Mouse (Mus musculus) hindbrain, embryonic 13.5 days (tissue): ENCODE data around the gene Pidd1. TPM values are rescaled to one million over a fixed set of nuclear protein-coding genes. Genes with fewer than 3 reads are reported as not detected.
"Not testable (repeated sequence)": the region's sequence is repeated elsewhere in the genome, so short reads cannot be mapped to it uniquely, and the experiment has no call there.

Experiments used
- ATAC-seq: fragments of 200-750 bp; cut with Nextera tagmentation; 2 replicates; pipeline ENCODE4 v1.8.0; 2017; ENCODE audit warnings: moderate TSS enrichment; ENCODE audit not compliant: low FRiP score
- H3K27ac ChIP-seq: fragments of 300-500 bp; sonication (generic); 2 replicates; pipeline ENCODE4 v1.5.1; 2015; ENCODE audit warnings: inconsistent platforms, mild to moderate bottlenecking, moderate library complexity
- H3K27me3 ChIP-seq: fragments of 300-500 bp; sonication (generic); 2 replicates; pipeline ENCODE4 v1.6.1; 2015; ENCODE audit warnings: mild to moderate bottlenecking, inconsistent platforms
- H3K36me3 ChIP-seq: fragments of 300-500 bp; sonication (generic); 2 replicates; pipeline ENCODE4 v1.6.1; 2015; ENCODE audit warnings: mild to moderate bottlenecking, inconsistent platforms
- H3K4me1 ChIP-seq: fragments of 300-500 bp; sonication (generic); replicated peaks from 2 replicates; pipeline ENCODE4 v1.6.1; 2015; ENCODE audit warnings: inconsistent platforms
- H3K4me2 ChIP-seq: fragments of 300-500 bp; sonication (generic); 2 replicates; pipeline ENCODE4 v1.6.1; 2015; ENCODE audit warnings: inconsistent platforms, mild to moderate bottlenecking, moderate library complexity
- H3K4me3 ChIP-seq: fragments of 300-500 bp; sonication (generic); 2 replicates; pipeline ENCODE4 v1.5.1; 2015; ENCODE audit warnings: mild to moderate bottlenecking, inconsistent platforms
- H3K9ac ChIP-seq: fragments of 300-500 bp; sonication (generic); 2 replicates; pipeline ENCODE4 v1.6.1; 2015; ENCODE audit warnings: mild to moderate bottlenecking, inconsistent platforms
- H3K9me3 ChIP-seq: fragments of 300-500 bp; sonication (generic); 2 replicates; pipeline ENCODE4 v1.6.1; 2016; ENCODE audit warnings: inconsistent platforms
- WGBS: fragments of 180-500 bp; shearing (Covaris S2); methylation state at CpG from one replicate; pipeline ENCODE4 v1.1.7; 2015; 5-methylcytosine and 5-hydroxymethylcytosine counted together
- polyA plus RNA-seq: library from polyadenylated mRNA; unstranded; fragments of >200 nt; fragmentation: Nextera tagmentation; extraction: Ambion mirVana; gene quantifications from 2 replicates; pipeline ENCODE4 v1.2.1, GENCODE M21; 2015

Pidd1 gene
- polyA plus RNA-seq, 1 experiment from 2014 or later, result 4.9 TPM

- ATAC-seq, result peak; percentile 82
- under 1% methylated on average over 45 of the region's 45 CpGs for WGBS
- Histone ChIP-seq H3K4me2 (peak within 1 kb of the TSS; percentile 93), H3K27ac (peak within 1 kb of the TSS; percentile 70), H3K4me3 (peak within 1 kb of the TSS; percentile 70), H3K27me3 (peaks cover 20% of the 10 kb centered on the region), H3K36me3 (peaks cover 47% of the 10 kb centered on the region), H3K9ac (peak within 1 kb of the TSS; percentile 85), H3K4me1 (peaks cover 25% of the 10 kb centered on the region), H3K9me3 (no peaks in the 10 kb centered on the region)
Observed at GRCm38 (mm10) chr7:141454967-141455551, 11.2 kb upstream of the Pidd1 start, which contains the start of gene Pnpla2. TSS of gene Pnpla2 (plus strand) at chr7:141455198.

GRCm38 (mm10) chr7:141453636-141454035 lies 9.8 kb upstream of the Pidd1 start:
- H3K4me2 ChIP-seq, result no peak overlapping the region
- no peak for ATAC-seq
- no peak overlapping the region for H3K4me3 ChIP-seq
- no peak overlapping the region for H3K27ac ChIP-seq
- H3K27me3 ChIP-seq, result 0 out of 2 replicates have a peak, but pooled peaks cover 6% of the 10 kb centered on the region
- peaks cover 47% of the 10 kb centered on the region for H3K36me3 ChIP-seq
- no peaks in the 10 kb centered on the region for H3K9me3 ChIP-seq
- no peak overlapping the region for H3K9ac ChIP-seq
- H3K4me1 ChIP-seq, result peaks cover 32% of the 10 kb centered on the region
- 80% methylated on average over 2 of the region's 2 CpGs for WGBS

GRCm38 (mm10) chr7:141451928-141452327 lies 8.1 kb upstream of the Pidd1 start:
- Histone ChIP-seq H3K9me3 (no peaks in the 10 kb centered on the region), H3K27me3 (0 out of 2 replicates have a peak, but pooled peaks cover 3% of the 10 kb centered on the region), H3K4me3 (no peak overlapping the region), H3K27ac (no peak overlapping the region), H3K4me1 (peaks cover 38% of the 10 kb centered on the region), H3K9ac (no peak overlapping the region), H3K36me3 (peaks cover 35% of the 10 kb centered on the region), H3K4me2 (no peak overlapping the region)
- no peak for ATAC-seq

- H3K27ac ChIP-seq, result peak within 1 kb of the TSS; percentile 96
- peaks cover 35% of the 10 kb centered on the region for H3K36me3 ChIP-seq
- peak within 1 kb of the TSS; percentile 94 for H3K9ac ChIP-seq
- no peaks in the 10 kb centered on the region for H3K27me3 ChIP-seq
- H3K4me3 ChIP-seq, result peak within 1 kb of the TSS; percentile 86
- peak within 1 kb of the TSS; percentile 79 for H3K4me2 ChIP-seq
- no peaks in the 10 kb centered on the region for H3K9me3 ChIP-seq
- H3K4me1 ChIP-seq, result peaks cover 33% of the 10 kb centered on the region
- WGBS, result under 1% methylated on average over 63 of the region's 63 CpGs
- ATAC-seq, result peak; percentile 94
Observed at GRCm38 (mm10) chr7:141447110-141447991, 3.5 kb upstream of the Pidd1 start, which contains the start of gene Rplp2. TSS of gene Rplp2 (plus strand) at chr7:141447370.

- Histone ChIP-seq H3K4me2 (peak overlapping the region; percentile 52), H3K36me3 (peaks cover 25% of the 10 kb centered on the region), H3K4me1 (peaks cover 35% of the 10 kb centered on the region)
- not testable (repeated sequence) for H3K9ac ChIP-seq, ATAC-seq, H3K27me3 ChIP-seq, H3K4me3 ChIP-seq, H3K9me3 ChIP-seq, H3K27ac ChIP-seq
- 90% methylated on average over 3 of the region's 3 CpGs for WGBS
Observed at GRCm38 (mm10) chr7:141446374-141446773, 2.5 kb upstream of the Pidd1 start.

GRCm38 (mm10) chr7:141443081-141443821 lies 574 bp downstream of the Pidd1 start:
- ATAC-seq, result no peak

GRCm38 (mm10) chr7:141442199-141442598 lies 1.6 kb downstream of the Pidd1 start:
- Histone ChIP-seq H3K9me3 (no peaks in the 10 kb centered on the region), H3K9ac (peak overlapping the region; percentile 70), H3K4me3 (no peak overlapping the region), H3K36me3 (peaks cover 6% of the 10 kb centered on the region; the same call in 1 of the 2 replicates), H3K27me3 (no peaks in the 10 kb centered on the region), H3K4me2 (peak overlapping the region; percentile 64), H3K27ac (no peak overlapping the region), H3K4me1 (peaks cover 28% of the 10 kb centered on the region)
- ATAC-seq, result no peak
- 96% methylated on average over 13 of the region's 13 CpGs for WGBS

More at GRCm38 (mm10) chr7:141443081-141443821, 574 bp downstream of the Pidd1 start:
- Histone ChIP-seq H3K27ac (no peak overlapping the region), H3K4me2 (peak overlapping the region; percentile 64), H3K27me3 (no peaks in the 10 kb centered on the region), H3K9me3 (no peaks in the 10 kb centered on the region), H3K4me1 (peaks cover 24% of the 10 kb centered on the region), H3K9ac (peak overlapping the region; percentile 70), H3K4me3 (peak overlapping the region; percentile 37), H3K36me3 (peaks cover 6% of the 10 kb centered on the region; the same call in 1 of the 2 replicates)
- WGBS, result 26% methylated on average over 12 of the region's 12 CpGs

- H3K36me3 ChIP-seq, result peaks cover 6% of the 10 kb centered on the region; the same call in 1 of the 2 replicates
- no peak overlapping the region for H3K27ac ChIP-seq
- H3K4me3 ChIP-seq, result no peak overlapping the region
- no peak for ATAC-seq
- H3K9ac ChIP-seq, result peak overlapping the region; percentile 58; the same call in 1 of the 2 replicates
- H3K9me3 ChIP-seq, result no peaks in the 10 kb centered on the region
- WGBS, result 93% methylated on average over 9 of the region's 9 CpGs
- H3K4me1 ChIP-seq, result peaks cover 36% of the 10 kb centered on the region
- H3K27me3 ChIP-seq, result no peaks in the 10 kb centered on the region
- no peak overlapping the region for H3K4me2 ChIP-seq
Observed at GRCm38 (mm10) chr7:141441460-141441859, 2.4 kb downstream of the Pidd1 start.

- H3K27ac ChIP-seq, result no peak overlapping the region
- peaks cover 6% of the 10 kb centered on the region; the same call in 1 of the 2 replicates for H3K36me3 ChIP-seq
- ATAC-seq, result no peak
- 37% methylated on average over 6 of the region's 6 CpGs for WGBS
- no peaks in the 10 kb centered on the region for H3K27me3 ChIP-seq
- no peak overlapping the region for H3K4me2 ChIP-seq
- H3K9me3 ChIP-seq, result no peaks in the 10 kb centered on the region
- no peak overlapping the region for H3K9ac ChIP-seq
- H3K4me1 ChIP-seq, result peaks cover 44% of the 10 kb centered on the region
- no peak overlapping the region for H3K4me3 ChIP-seq
Observed at GRCm38 (mm10) chr7:141440613-141441012, 3.2 kb downstream of the Pidd1 start.

- ATAC-seq, result no peak
Observed at GRCm38 (mm10) chr7:141439811-141440210, 4.0 kb downstream of the Pidd1 start.

GRCm38 (mm10) chr7:141439140-141439679 lies 4.6 kb downstream of the Pidd1 start:
- H3K4me1 ChIP-seq, result peaks cover 57% of the 10 kb centered on the region
- no peaks in the 10 kb centered on the region for H3K27me3 ChIP-seq
- 94% methylated on average over 10 of the region's 10 CpGs for WGBS
- no peak for ATAC-seq
- H3K4me2 ChIP-seq, result no peak overlapping the region
- peaks cover 6% of the 10 kb centered on the region; the same call in 1 of the 2 replicates for H3K36me3 ChIP-seq
- no peak overlapping the region for H3K4me3 ChIP-seq
- no peaks in the 10 kb centered on the region for H3K9me3 ChIP-seq
- no peak overlapping the region for H3K27ac ChIP-seq
- no peak overlapping the region; the same call in 1 of the 2 replicates for H3K9ac ChIP-seq

More at GRCm38 (mm10) chr7:141439811-141440210, 4.0 kb downstream of the Pidd1 start:
- WGBS, result 93% methylated on average over 11 of the region's 11 CpGs
- Histone ChIP-seq H3K27ac (no peak overlapping the region), H3K4me1 (peaks cover 52% of the 10 kb centered on the region), H3K4me3 (no peak overlapping the region), H3K27me3 (no peaks in the 10 kb centered on the region), H3K9me3 (no peaks in the 10 kb centered on the region), H3K9ac (0 out of 2 replicates have a peak overlapping the region, but pooled peaks have one; percentile 13), H3K4me2 (no peak overlapping the region), H3K36me3 (peaks cover 6% of the 10 kb centered on the region; the same call in 1 of the 2 replicates)
